Mouse (Mus musculus) liver (tissue): ENCODE results near the gene Htr1d.

ENCODE experiments used
- DNase-seq: peaks from one replicate; pipeline ENCODE4 v3.0.0-alpha.2; 2020; ENCODE audit warnings: mixed read lengths

Htr1d gene

GRCm38 (mm10) chr4:136452792-136453191, 29.5 kb downstream of the Htr1d start:
- peak; percentile 33 for DNase-seq

GRCm38 (mm10) chr4:136454850-136455260, 31.5 kb downstream of the Htr1d start:
- peak; percentile 71 for DNase-seq

DNA sequence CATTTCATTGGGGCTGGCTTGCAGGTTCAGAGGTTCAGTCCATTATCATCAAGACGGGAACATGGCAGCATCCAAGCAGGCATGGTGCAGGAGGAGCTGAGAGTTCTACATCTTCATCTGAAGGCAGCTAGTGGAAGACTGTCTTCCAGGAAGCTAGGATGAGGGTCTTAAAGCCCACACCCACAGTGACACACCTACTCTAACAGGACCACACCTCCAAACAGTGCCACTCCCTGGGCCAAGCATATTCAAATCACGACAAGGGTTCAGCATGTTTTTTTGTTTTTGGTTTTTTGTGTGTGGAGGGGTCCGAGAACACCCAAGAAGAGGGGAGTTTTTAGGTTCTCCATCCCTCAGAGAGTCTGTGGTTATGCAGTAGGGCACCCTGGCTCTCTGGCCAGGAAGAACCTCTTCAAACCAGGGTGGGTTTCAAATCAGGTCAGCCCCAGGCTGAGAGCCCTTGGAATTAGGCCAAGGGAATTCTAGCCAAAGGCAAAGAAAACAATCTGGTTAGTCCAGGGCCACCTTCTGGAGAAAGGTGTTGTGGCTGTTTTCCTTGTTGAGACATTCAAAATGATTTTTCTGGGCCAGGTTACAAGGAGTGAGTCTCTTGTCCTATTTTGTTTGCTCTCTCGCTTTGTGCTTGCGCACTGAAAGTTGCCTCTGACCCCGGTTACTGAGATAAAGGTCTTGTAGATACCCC, 33.3 kb downstream of the Htr1d start:
- DNase-seq: no peak

GRCm38 (mm10) chr4:136458276-136458675, 35.0 kb downstream of the Htr1d start:
- no peak for DNase-seq

- no peak for DNase-seq
Observed at GRCm38 (mm10) chr4:136459210-136459609, 35.9 kb downstream of the Htr1d start.

DNA sequence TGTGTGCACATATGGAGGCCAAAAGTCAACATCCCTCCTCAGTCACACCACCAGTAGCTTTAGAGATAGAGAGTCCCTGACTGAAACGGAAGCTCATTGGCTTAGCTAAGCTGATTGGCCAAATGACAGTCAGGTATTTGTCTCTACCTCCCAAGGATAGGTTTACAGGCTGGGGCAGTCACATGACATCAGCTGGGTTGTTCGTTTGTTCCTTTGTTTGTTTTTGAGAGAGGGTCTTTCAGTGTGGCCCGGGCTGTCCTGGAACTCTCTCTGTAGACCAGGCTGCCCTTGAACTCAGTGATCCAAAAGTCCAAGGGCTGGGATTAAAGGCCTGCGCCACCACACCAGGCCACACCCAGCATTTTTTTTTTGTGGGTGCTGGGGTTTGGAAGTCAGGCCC, 37.9 kb downstream of the Htr1d start:
- DNase-seq: no peak

DNA sequence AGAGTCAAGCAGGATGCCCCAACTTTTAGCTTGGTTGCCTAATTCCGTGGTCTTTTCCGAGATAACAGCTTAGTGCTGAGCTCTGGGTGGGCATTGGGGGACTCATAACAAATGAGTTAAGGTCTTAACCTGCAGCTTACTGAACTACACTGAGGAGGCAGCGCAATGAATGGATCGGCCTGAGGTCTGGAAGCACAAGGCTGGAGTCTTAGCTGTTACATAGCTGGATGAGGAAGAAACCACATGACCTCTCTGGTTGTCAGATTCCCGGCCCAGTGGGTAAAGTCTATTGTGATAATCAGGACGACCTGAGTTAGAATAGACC, 38.4 kb downstream of the Htr1d start:
- DNase-seq: no peak

GRCm38 (mm10) chr4:136462086-136462838, 38.9 kb downstream of the Htr1d start, which contains the start of gene 6030445D17Rik:
Gene 6030445D17Rik (plus strand): TSS chr4:136462250.
- peak; percentile 63 for DNase-seq

- DNase-seq: no peak
Observed at GRCm38 (mm10) chr4:136462839-136463178, 39.5 kb downstream of the Htr1d start.

DNA sequence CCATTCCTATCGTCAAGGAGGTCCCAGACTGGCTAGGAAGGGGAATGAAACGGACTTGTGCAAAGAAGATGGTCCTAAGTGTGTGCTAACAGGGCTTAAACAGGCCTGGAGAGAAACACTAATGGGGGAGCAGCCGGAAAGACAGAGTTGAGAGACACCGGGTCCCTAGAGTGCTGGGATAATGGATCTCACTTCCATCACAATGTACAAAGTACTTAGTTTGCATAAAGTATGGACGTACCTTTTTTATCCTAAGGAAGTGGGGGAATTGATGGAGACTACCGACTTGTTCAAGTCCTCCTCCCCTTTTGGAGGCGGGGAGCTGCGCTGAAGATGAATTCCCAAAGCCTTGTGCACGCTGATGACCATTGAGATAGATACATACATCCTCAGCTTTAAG, 40.1 kb downstream of the Htr1d start:
- no peak for DNase-seq

DNA sequence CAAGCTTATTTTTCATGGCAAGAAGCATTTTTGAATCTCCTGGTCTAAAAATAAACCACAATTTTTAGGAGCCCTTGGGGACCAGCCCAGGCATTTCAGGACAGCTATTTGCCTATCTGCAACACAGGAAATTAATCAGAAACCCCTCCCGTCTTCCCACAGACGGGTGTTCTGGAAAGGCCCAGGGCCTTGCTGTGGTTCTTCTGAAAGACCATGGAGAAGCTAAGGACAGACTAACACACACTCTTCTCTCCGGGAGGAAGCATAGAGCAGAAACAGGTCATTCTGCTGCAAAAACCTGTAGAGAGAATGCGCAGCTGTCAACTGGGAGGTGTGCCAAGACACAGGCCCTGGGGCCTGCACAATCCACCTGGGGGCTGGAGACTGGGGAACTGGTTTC, 42.9 kb downstream of the Htr1d start:
- DNase-seq: no peak

GRCm38 (mm10) chr4:136468553-136469327, 45.4 kb downstream of the Htr1d start:
- no peak for DNase-seq

DNA sequence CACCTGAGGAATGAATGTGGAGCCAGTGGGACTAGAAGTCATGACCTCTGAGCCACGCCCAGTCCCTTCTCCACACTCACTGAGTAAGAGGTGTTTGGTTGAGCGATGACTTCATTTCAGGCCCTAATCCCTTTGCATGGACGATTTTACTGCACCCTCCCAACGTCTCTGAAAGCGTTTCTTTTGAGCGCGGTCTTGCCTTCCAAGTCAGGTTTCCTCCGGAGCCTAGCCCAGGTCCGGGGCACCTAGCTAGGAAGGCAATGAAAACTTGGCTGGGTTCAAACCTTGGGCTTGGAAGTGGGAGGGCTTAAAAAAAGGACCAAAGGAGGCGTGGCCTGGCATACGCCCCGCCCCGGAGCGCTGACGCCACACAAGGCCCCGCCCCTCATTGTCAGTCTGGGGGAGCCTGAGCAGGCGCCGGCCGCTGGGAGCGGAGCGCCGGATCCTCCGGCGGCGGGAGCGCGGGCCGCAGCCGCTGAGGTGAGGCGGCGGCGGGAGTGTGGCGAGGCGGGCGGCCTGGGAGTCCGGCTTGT, 46.1 kb downstream of the Htr1d start, which contains the start of gene Luzp1:
Luzp1 (plus strand) TSS at position 391 of the 533 bp plus-strand sequence.
- peak; percentile 91 for DNase-seq

DNA sequence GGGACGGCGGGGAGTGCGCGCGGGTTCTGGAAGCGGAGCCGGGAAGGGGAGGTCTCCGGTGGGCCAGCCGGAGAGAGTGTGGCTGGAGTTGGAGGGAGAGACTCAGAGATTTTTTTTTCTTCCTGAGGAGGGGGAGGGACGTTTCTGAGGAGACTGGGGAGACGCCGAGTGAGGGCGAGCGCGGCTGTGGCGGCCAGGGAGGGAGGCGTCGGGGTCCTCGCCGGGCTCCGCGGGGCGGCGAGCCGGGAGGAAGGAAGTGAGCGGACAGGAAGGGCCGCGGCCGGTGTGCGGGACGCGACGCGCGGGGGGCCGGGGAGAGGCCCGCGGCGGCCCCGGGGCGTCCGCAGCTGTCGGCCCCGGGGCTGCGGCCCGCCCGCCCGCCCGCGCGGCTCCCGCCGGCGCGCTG, 46.6 kb downstream of the Htr1d start:
- peak; percentile 39 for DNase-seq

DNA sequence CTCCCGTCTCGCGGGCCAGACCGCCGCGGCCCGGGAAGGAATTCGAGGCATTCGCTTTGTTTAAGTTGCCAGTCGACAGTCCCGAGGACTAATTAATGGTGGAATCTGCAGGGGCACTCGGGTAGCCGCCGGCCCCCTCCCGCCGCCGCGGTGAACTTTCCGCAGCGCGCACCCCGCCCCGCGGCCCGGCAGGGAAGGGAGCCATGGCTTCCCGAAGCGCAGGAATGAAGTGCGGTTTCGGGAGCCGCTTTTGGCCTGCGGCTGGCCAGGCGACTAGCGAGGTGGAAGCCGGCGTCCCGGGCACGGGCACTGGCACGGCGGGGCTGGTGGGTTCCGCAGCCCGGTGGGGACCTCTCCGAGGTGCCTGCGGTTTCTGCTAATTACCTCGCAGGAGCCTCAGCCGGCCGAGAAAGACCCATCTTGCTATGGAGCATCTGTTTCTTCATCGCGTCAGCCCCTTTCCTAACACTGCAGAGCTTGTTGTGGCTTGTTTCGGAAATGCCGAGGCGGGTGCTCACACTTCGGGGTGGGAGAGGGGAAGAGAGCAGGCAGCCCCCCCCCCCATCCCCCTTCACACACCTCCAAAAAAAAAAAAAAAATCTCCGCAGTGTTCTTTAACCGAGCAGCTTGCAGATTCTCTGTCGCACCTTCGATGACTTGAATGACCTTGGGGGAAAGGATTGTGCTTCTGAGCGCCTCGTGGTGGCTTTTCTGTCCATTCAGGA, 47.2 kb downstream of the Htr1d start:
- DNase-seq: peak; percentile 28

GRCm38 (mm10) chr4:136476692-136477091, 53.4 kb downstream of the Htr1d start:
- no peak for DNase-seq

DNA sequence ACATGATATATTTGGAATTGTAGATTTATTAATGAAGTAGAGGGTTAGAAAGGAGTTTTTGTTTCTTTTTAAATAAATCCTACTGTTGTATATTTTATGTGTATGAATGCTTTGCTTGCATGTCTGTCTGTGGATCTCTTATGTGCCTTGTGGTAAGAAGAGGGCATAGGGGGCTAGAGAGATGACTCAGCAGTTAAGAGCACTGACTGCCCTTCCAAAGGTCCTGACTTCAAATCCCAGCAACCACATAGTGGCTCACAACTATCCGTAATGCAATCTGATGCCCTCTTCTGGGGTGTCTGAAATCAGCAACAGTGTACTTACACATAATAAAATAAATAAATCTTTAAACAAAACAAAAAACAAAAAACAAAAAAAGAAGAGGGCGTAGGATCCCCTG, 63.2 kb downstream of the Htr1d start:
- DNase-seq: no peak
